Mouse (Mus musculus) liver, embryonic 15.5 days (tissue): ENCODE data around the gene Ube2e2. TPM values are rescaled to one million over a fixed set of nuclear protein-coding genes. Genes with fewer than 3 reads are reported as not detected.
"Not testable (repeated sequence)": the region's sequence is repeated elsewhere in the genome, so short reads cannot be mapped to it uniquely, and the experiment has no call there.

Experiments
- ATAC-seq: fragments of 200-750 bp; cut with Nextera tagmentation; 2 replicates; pipeline ENCODE4 v1.8.0; 2017; ENCODE audit warnings: moderate number of reproducible peaks, mild to moderate bottlenecking, moderate library complexity; ENCODE audit not compliant: insufficient read depth
- H3K27ac ChIP-seq: fragments of 300-500 bp; sonication (generic); replicated peaks from 2 replicates; pipeline ENCODE4 v1.5.1; 2015; ENCODE audit warnings: mild to moderate bottlenecking, inconsistent platforms
- H3K27me3 ChIP-seq: fragments of 300-500 bp; sonication (generic); 2 replicates; pipeline ENCODE4 v1.6.1; 2015; ENCODE audit warnings: mild to moderate bottlenecking, inconsistent platforms
- H3K36me3 ChIP-seq: fragments of 300-500 bp; sonication (generic); replicated peaks from 2 replicates; pipeline ENCODE4 v1.6.1; 2015; ENCODE audit warnings: moderate library complexity, mild to moderate bottlenecking, inconsistent platforms
- H3K4me1 ChIP-seq: fragments of 300-500 bp; sonication (generic); replicated peaks from 2 replicates; pipeline ENCODE4 v1.6.1; 2015; ENCODE audit warnings: inconsistent platforms
- H3K4me2 ChIP-seq: fragments of 300-500 bp; sonication (generic); 2 replicates; pipeline ENCODE4 v1.6.1; 2015; ENCODE audit warnings: moderate library complexity, mild to moderate bottlenecking, inconsistent platforms
- H3K4me3 ChIP-seq: fragments of 300-500 bp; sonication (generic); replicated peaks from 2 replicates; pipeline ENCODE4 v1.5.1; 2015; ENCODE audit warnings: mild to moderate bottlenecking, inconsistent platforms
- H3K9ac ChIP-seq: fragments of 300-500 bp; sonication (generic); 2 replicates; pipeline ENCODE4 v1.6.1; 2015; ENCODE audit warnings: moderate library complexity, mild to moderate bottlenecking, inconsistent platforms
- H3K9me3 ChIP-seq: fragments of 300-500 bp; sonication (generic); replicated peaks from 2 replicates; pipeline ENCODE4 v1.6.1; 2016; ENCODE audit warnings: inconsistent platforms
- WGBS: fragments of 180-500 bp; shearing (Covaris S2); methylation state at CpG from one replicate; pipeline ENCODE4 v1.1.7; 2015; ENCODE audit warnings: mixed read lengths; ENCODE audit not compliant: insufficient replicate concordance; 5-methylcytosine and 5-hydroxymethylcytosine counted together
- polyA plus RNA-seq: library from polyadenylated mRNA; unstranded; fragments of >200 nt; fragmentation: Nextera tagmentation; extraction: Ambion mirVana; gene quantifications from 2 replicates; pipeline ENCODE4 v1.2.1, GENCODE M21; 2015

Ube2e2 gene
- polyA plus RNA-seq, 1 experiment from 2014 or later: 6.2 TPM

- H3K36me3 ChIP-seq: no peaks in the 10 kb centered on the region
- H3K9me3 ChIP-seq: no peaks in the 10 kb centered on the region
- H3K4me2 ChIP-seq: no peak overlapping the region
- ATAC-seq: no peak
- H3K27ac ChIP-seq: no peak overlapping the region
- no peaks in the 10 kb centered on the region for H3K27me3 ChIP-seq
- no peak overlapping the region for H3K4me3 ChIP-seq
- 56% methylated on average over 2 of the region's 2 CpGs for WGBS
- H3K4me1 ChIP-seq: no peaks in the 10 kb centered on the region
- H3K9ac ChIP-seq: no peak overlapping the region
These were observed 173.2 kb downstream of the Ube2e2 start for GRCm38 (mm10) chr14:18720601-18721591.

DNA sequence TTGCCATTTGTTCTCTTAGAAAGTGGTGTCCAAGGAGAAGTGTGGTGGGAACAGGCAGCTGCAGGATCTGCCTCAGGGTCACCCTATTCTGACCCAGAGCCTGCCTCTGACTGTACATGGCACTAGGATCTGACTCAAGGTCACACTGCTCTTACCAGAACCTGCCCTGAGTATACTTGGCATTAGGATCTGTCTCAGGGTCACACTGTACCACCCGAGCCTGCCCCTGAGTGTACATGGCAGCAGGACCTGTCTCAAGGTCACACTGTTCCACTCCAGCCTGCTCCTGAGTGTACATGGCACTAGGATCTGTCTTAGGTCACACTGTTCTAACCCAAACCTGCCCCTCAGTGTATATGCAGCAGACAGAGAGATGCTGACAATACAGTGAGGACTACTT is 177.1 kb downstream of the Ube2e2 start:
- H3K27me3 ChIP-seq: no peaks in the 10 kb centered on the region
- H3K9me3 ChIP-seq: no peaks in the 10 kb centered on the region
- no peaks in the 10 kb centered on the region for H3K36me3 ChIP-seq
- no peak overlapping the region for H3K27ac ChIP-seq
- ATAC-seq: no peak
- H3K9ac ChIP-seq: no peak overlapping the region
- no peak overlapping the region for H3K4me2 ChIP-seq
- 44% methylated on average over 1 of the region's 1 CpGs for WGBS
- no peak overlapping the region for H3K4me3 ChIP-seq
- H3K4me1 ChIP-seq: no peaks in the 10 kb centered on the region

DNA sequence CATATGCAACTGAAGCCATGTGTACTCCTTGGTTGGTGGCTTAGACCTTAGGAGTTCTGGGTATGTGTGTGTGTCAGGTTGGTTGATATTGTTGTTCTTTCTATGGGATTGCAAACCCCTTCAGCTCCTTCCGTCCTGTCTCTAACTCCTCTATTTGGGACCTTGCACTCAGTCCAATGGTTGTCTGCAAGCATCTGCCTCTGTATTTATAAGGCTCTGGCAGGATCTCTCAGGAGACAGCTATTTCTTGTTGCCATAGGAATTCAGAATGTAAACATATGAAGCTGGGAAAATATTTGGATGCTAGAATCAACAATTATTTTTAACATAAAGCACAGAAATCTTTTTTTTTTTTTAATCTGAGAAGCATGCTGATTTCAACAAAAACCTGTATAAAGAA is 178.5 kb downstream of the Ube2e2 start:
- H3K27ac ChIP-seq: no peak overlapping the region
- no peak overlapping the region for H3K9ac ChIP-seq
- 82% methylated on average over 1 of the region's 1 CpGs for WGBS
- no peaks in the 10 kb centered on the region for H3K27me3 ChIP-seq
- H3K9me3 ChIP-seq: no peaks in the 10 kb centered on the region
- no peak overlapping the region for H3K4me2 ChIP-seq
- H3K4me1 ChIP-seq: no peaks in the 10 kb centered on the region
- no peaks in the 10 kb centered on the region for H3K36me3 ChIP-seq
- ATAC-seq: no peak
- no peak overlapping the region for H3K4me3 ChIP-seq

DNA sequence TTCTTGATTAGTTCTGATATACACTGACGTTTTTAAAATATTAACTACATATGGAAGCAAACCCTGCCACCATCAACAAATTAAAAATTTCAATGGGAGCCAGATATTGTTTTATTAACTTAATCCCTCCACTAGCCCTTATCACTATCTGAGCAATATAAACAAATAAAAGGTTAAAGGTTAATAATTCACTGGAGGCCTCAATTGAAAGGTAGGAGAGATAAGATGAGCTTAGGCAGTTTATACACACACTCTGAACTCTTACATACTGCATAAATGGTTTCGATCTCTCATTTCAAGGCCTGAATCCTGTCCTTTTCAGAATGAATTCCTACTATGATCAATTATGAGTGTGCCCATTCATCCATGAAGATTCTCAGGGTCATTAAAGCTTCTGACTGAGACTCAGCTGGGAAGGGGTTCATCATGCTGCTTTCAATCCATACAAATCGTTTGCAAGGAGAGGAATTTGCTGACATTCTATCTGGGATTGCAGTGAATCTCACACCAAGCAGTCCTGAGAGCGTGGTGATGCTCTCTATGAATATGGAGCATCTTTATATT is 196.3 kb downstream of the Ube2e2 start:
- Histone ChIP-seq H3K27me3 (no peaks in the 10 kb centered on the region), H3K4me2 (no peak overlapping the region), H3K4me3 (no peak overlapping the region), H3K4me1 (no peaks in the 10 kb centered on the region), H3K27ac (no peak overlapping the region), H3K9ac (no peak overlapping the region), H3K36me3 (no peaks in the 10 kb centered on the region), H3K9me3 (no peaks in the 10 kb centered on the region)
- ATAC-seq: no peak
- WGBS: 50% methylated on average over 4 of the region's 4 CpGs

DNA sequence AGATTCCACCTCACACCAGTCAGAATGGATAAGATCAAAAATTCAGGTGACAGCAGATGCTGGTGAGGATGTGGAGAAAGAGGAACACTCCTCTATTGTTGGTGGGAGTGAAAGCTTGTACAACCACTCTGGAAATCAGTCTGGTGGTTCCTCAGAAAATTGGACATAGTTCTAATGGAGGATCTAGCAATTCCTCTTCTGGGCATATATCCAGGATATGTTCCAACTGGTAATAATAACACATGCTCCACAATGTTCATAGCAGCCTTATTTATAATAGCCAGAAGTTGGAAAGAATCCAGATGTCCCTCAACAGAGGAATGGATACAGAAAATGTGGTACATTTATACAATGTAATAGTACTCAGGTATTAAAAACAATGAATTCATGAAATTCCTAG is 197.6 kb downstream of the Ube2e2 start:
- ATAC-seq: not testable (repeated sequence)

GRCm38 (mm10) chr14:18678121-18678836 is 215.8 kb downstream of the Ube2e2 start:
- Histone ChIP-seq H3K4me3 (no peak overlapping the region), H3K36me3 (no peaks in the 10 kb centered on the region), H3K9ac (no peak overlapping the region), H3K4me2 (no peak overlapping the region), H3K4me1 (no peaks in the 10 kb centered on the region), H3K27ac (no peak overlapping the region), H3K27me3 (no peaks in the 10 kb centered on the region), H3K9me3 (no peaks in the 10 kb centered on the region)
- 37% methylated on average over 3 of the region's 3 CpGs for WGBS
- ATAC-seq: no peak

More for the DNA sequence above, 197.6 kb downstream of the Ube2e2 start:
- H3K4me1 ChIP-seq, H3K4me2 ChIP-seq, H3K4me3 ChIP-seq, H3K36me3 ChIP-seq, H3K27ac ChIP-seq, H3K9me3 ChIP-seq, H3K9ac ChIP-seq, H3K27me3 ChIP-seq: not testable (repeated sequence)

DNA sequence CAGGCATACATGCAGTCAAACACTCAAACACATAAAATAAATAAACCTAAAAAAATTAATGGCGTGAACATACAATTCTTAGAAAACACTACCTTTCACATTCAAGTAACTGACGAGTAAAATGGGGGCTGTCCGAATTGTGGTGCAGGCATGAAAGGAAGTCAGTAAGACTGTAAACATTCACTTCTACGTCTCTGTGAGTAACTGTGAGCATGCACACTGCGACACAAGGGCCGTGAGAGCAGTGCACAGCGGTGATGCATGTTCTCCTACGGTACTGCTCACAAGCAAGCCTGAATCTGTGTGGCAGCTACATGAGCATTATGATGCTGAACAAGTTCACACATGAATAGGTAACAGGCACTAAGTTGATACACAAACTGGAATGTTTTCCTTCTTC is 223.4 kb downstream of the Ube2e2 start:
- no peaks in the 10 kb centered on the region for H3K4me1 ChIP-seq
- no peak for ATAC-seq
- H3K9me3 ChIP-seq: no peaks in the 10 kb centered on the region
- H3K9ac ChIP-seq: no peak overlapping the region
- no peaks in the 10 kb centered on the region for H3K27me3 ChIP-seq
- H3K36me3 ChIP-seq: no peaks in the 10 kb centered on the region
- WGBS: 73% methylated on average over 8 of the region's 8 CpGs
- H3K4me3 ChIP-seq: no peak overlapping the region
- H3K27ac ChIP-seq: no peak overlapping the region
- no peak overlapping the region for H3K4me2 ChIP-seq

- Histone ChIP-seq H3K27me3 (no peaks in the 10 kb centered on the region), H3K4me3 (no peak overlapping the region), H3K4me1 (no peaks in the 10 kb centered on the region), H3K9ac (no peak overlapping the region), H3K4me2 (no peak overlapping the region), H3K9me3 (no peaks in the 10 kb centered on the region), H3K27ac (no peak overlapping the region), H3K36me3 (no peaks in the 10 kb centered on the region)
- 59% methylated on average over 2 of the region's 2 CpGs for WGBS
- ATAC-seq: no peak
These were observed 224.6 kb downstream of the Ube2e2 start for GRCm38 (mm10) chr14:18669301-18669935.

GRCm38 (mm10) chr14:18668309-18668708 is 225.8 kb downstream of the Ube2e2 start:
- not testable (repeated sequence) for H3K9me3 ChIP-seq, H3K9ac ChIP-seq, H3K27ac ChIP-seq, H3K4me3 ChIP-seq, ATAC-seq, H3K4me2 ChIP-seq, H3K27me3 ChIP-seq, H3K4me1 ChIP-seq, H3K36me3 ChIP-seq
- 62% methylated on average over 4 of the region's 4 CpGs for WGBS

DNA sequence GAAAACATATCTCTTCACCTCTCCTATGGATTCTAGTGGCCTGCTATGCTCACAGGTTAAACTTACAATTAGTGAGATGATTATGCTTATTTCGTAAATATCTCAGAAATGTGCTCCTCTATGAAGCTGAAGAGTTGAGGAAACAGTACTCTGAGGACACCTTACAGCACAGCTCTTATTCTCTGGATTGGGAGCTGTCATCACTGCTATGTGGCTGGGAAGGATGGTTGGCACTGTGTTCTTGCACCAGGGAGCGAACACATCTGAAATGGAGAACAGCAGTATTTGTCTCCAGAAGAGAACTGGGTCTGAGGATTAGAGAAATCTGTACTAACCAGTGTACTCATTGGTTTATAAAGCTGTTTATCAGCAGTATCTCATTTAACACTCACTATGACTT is 226.3 kb downstream of the Ube2e2 start:
- WGBS: 57% methylated on average over 2 of the region's 2 CpGs
- no peak overlapping the region for H3K9ac ChIP-seq
- ATAC-seq: no peak
- no peak overlapping the region for H3K4me3 ChIP-seq
- no peak overlapping the region for H3K4me2 ChIP-seq
- H3K36me3 ChIP-seq: no peaks in the 10 kb centered on the region
- H3K27ac ChIP-seq: no peak overlapping the region
- H3K4me1 ChIP-seq: no peaks in the 10 kb centered on the region
- no peaks in the 10 kb centered on the region for H3K27me3 ChIP-seq
- no peaks in the 10 kb centered on the region for H3K9me3 ChIP-seq

GRCm38 (mm10) chr14:18666251-18666650 is 227.8 kb downstream of the Ube2e2 start:
- no peak overlapping the region for H3K4me3 ChIP-seq
- ATAC-seq: no peak
- no peak overlapping the region for H3K9ac ChIP-seq
- 50% methylated on average over 1 of the region's 1 CpGs for WGBS
- no peaks in the 10 kb centered on the region for H3K4me1 ChIP-seq
- no peaks in the 10 kb centered on the region for H3K36me3 ChIP-seq
- no peaks in the 10 kb centered on the region for H3K27me3 ChIP-seq
- no peaks in the 10 kb centered on the region for H3K9me3 ChIP-seq
- no peak overlapping the region for H3K27ac ChIP-seq
- no peak overlapping the region for H3K4me2 ChIP-seq
